Mouse (Mus musculus) myocyte (in vitro differentiated cells): Measurements from ENCODE around the gene Zfp958.
"Not testable (repeated sequence)": the region's sequence is repeated elsewhere in the genome, so short reads cannot be mapped to it uniquely, and the experiment has no call there.

Source experiments
- TCF3 ChIP-seq: IDR thresholded peaks from one replicate; pipeline ENCODE4 v1.6.1; 2011; ENCODE audit warnings: low read depth, control low read depth; ENCODE audit not compliant: insufficient read length
- USF1 ChIP-seq: IDR thresholded peaks from one replicate; pipeline ENCODE4 v1.6.1; 2011; ENCODE audit warnings: low read depth, mild to moderate bottlenecking, control low read depth, moderate library complexity

DNA sequence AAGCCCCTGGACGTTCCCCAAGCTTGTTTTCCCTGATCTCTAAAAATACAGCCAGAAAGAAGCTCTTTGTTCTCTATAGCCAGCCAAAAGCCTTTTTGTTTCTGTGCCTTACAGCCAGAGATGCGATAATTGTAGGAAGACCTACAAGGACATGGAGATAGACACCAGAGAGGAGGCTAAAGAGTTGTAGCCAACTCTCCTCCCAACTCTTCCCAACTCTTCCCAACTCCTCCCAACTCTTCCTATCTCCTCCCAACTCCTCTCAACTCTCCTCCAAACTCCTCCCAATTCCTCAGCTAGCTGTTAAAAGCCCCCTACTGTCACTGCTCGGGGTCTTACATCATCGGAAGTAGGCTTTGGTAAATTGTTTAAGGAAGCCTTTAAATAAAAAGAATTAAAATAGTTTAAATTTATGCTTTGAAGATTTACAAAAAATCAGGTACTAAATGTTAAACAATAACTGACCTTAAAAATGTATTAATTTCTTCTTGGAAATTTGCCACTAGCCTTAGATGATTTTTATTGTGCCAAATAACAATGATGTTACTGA is 1.3 kb upstream of the Zfp958 start:
- not testable (repeated sequence) for TF ChIP-seq TCF3, USF1
